Mouse (Mus musculus): Measurements from ENCODE around the gene Amigo2. TPM values are rescaled to one million over a fixed set of nuclear protein-coding genes. Genes with fewer than 3 reads are reported as not detected.
"Not testable (repeated sequence)": the region's sequence is repeated elsewhere in the genome, so short reads cannot be mapped to it uniquely, and the experiment has no call there.

The Amigo2 gene
- polyA plus RNA-seq, 1 experiment from 2014 or later = 2.5 TPM

- no peak for DNase-seq (ENCODE audit: extremely low spot score, low spot score)
- H3K9me3 ChIP-seq = no peaks in the 10 kb centered on the region
- no peaks in the 10 kb centered on the region for H3K36me3 ChIP-seq (replicated peaks)
- H3K27me3 ChIP-seq (ENCODE audit: poor library complexity, severe bottlenecking) = no peaks in the 10 kb centered on the region
- no peaks in the 10 kb centered on the region for H3K4me1 ChIP-seq
- 53% methylated on average over 9 of the region's 9 CpGs for WGBS
- no peak overlapping the region for H3K27ac ChIP-seq
- H3K4me3 ChIP-seq = no peak overlapping the region
Measured at GRCm38 (mm10) chr15:97236943-97237342, 10.1 kb downstream of the Amigo2 start.

GRCm38 (mm10) chr15:97235183-97235582, 11.9 kb downstream of the Amigo2 start:
- Histone ChIP-seq H3K9me3 (peaks cover 8% of the 10 kb centered on the region; the same call in 1 of the 2 replicates), H3K4me3 (no peak overlapping the region), H3K36me3 (replicated peaks) (no peaks in the 10 kb centered on the region), H3K4me1 (no peaks in the 10 kb centered on the region), H3K27me3 (ENCODE audit: poor library complexity, severe bottlenecking) (no peaks in the 10 kb centered on the region), H3K27ac (no peak overlapping the region)
- DNase-seq (ENCODE audit: extremely low spot score, low spot score) = peak; percentile 41
- 36% methylated on average over 7 of the region's 7 CpGs for WGBS

GRCm38 (mm10) chr15:97234076-97234475, 13.0 kb downstream of the Amigo2 start:
- no peak overlapping the region for H3K4me3 ChIP-seq
- no peak overlapping the region for H3K27ac ChIP-seq
- no peak for DNase-seq (ENCODE audit: extremely low spot score, low spot score)
- H3K4me1 ChIP-seq = no peaks in the 10 kb centered on the region
- 94% methylated on average over 6 of the region's 6 CpGs for WGBS
- no peaks in the 10 kb centered on the region for H3K27me3 ChIP-seq (ENCODE audit: poor library complexity, severe bottlenecking)
- H3K9me3 ChIP-seq = peaks cover 8% of the 10 kb centered on the region; the same call in 1 of the 2 replicates
- H3K36me3 ChIP-seq (replicated peaks) = no peaks in the 10 kb centered on the region

GRCm38 (mm10) chr15:97229494-97230077, 17.5 kb downstream of the Amigo2 start:
- H3K4me3 ChIP-seq = no peak overlapping the region
- peaks cover 8% of the 10 kb centered on the region; the same call in 1 of the 2 replicates for H3K9me3 ChIP-seq
- no peak overlapping the region for H3K27ac ChIP-seq
- WGBS = 89% methylated on average over 11 of the region's 11 CpGs
- H3K4me1 ChIP-seq = no peaks in the 10 kb centered on the region
- no peaks in the 10 kb centered on the region for H3K27me3 ChIP-seq (ENCODE audit: poor library complexity, severe bottlenecking)
- no peaks in the 10 kb centered on the region for H3K36me3 ChIP-seq (replicated peaks)
- no peak for DNase-seq (ENCODE audit: extremely low spot score, low spot score)

GRCm38 (mm10) chr15:97224003-97224402, 23.1 kb downstream of the Amigo2 start:
- WGBS = 83% methylated on average over 8 of the region's 8 CpGs
- Histone ChIP-seq H3K4me1 (no peaks in the 10 kb centered on the region), H3K9me3 (peaks cover 5% of the 10 kb centered on the region; the same call in 1 of the 2 replicates), H3K4me3 (no peak overlapping the region), H3K27me3 (ENCODE audit: poor library complexity, severe bottlenecking) (no peaks in the 10 kb centered on the region), H3K27ac (no peak overlapping the region), H3K36me3 (replicated peaks) (no peaks in the 10 kb centered on the region)
- no peak for DNase-seq (ENCODE audit: extremely low spot score, low spot score)

GRCm38 (mm10) chr15:97223431-97223830, 23.7 kb downstream of the Amigo2 start:
- Histone ChIP-seq H3K27me3 (ENCODE audit: poor library complexity, severe bottlenecking) (no peaks in the 10 kb centered on the region), H3K4me3 (no peak overlapping the region), H3K36me3 (replicated peaks) (no peaks in the 10 kb centered on the region), H3K27ac (no peak overlapping the region), H3K9me3 (peaks cover 5% of the 10 kb centered on the region; the same call in 1 of the 2 replicates), H3K4me1 (no peaks in the 10 kb centered on the region)
- 86% methylated on average over 10 of the region's 10 CpGs for WGBS
- DNase-seq (ENCODE audit: extremely low spot score, low spot score) = no peak

GRCm38 (mm10) chr15:97216843-97217242, 30.2 kb downstream of the Amigo2 start:
- DNase-seq (ENCODE audit: extremely low spot score, low spot score) = no peak
- H3K4me3 ChIP-seq = no peak overlapping the region
- H3K9me3 ChIP-seq = no peaks in the 10 kb centered on the region
- no peaks in the 10 kb centered on the region for H3K27me3 ChIP-seq (ENCODE audit: poor library complexity, severe bottlenecking)
- H3K36me3 ChIP-seq (replicated peaks) = no peaks in the 10 kb centered on the region
- no peaks in the 10 kb centered on the region for H3K4me1 ChIP-seq
- H3K27ac ChIP-seq = no peak overlapping the region
- WGBS = 93% methylated on average over 5 of the region's 5 CpGs

GRCm38 (mm10) chr15:97212501-97213477, 34.3 kb downstream of the Amigo2 start:
- Histone ChIP-seq H3K27ac (no peak overlapping the region), H3K27me3 (ENCODE audit: poor library complexity, severe bottlenecking) (no peaks in the 10 kb centered on the region), H3K4me3 (no peak overlapping the region), H3K9me3 (no peaks in the 10 kb centered on the region), H3K4me1 (no peaks in the 10 kb centered on the region), H3K36me3 (replicated peaks) (no peaks in the 10 kb centered on the region)
- 85% methylated on average over 17 of the region's 17 CpGs for whole genome bisulfite sequencing
- DNase-seq (ENCODE audit: extremely low spot score, low spot score) = no peak

- H3K36me3 ChIP-seq (replicated peaks); H3K27me3 ChIP-seq (ENCODE audit: poor library complexity, severe bottlenecking); H3K27ac ChIP-seq; H3K4me3 ChIP-seq; H3K4me1 ChIP-seq; H3K9me3 ChIP-seq; DNase-seq (ENCODE audit: extremely low spot score, low spot score): not testable (repeated sequence)
- 86% methylated on average over 3 of the region's 3 CpGs for WGBS
Measured at GRCm38 (mm10) chr15:97209754-97210153, 37.3 kb downstream of the Amigo2 start.

GRCm38 (mm10) chr15:97206506-97206905, 40.6 kb downstream of the Amigo2 start:
- Histone ChIP-seq H3K36me3 (replicated peaks) (no peaks in the 10 kb centered on the region), H3K27ac (no peak overlapping the region), H3K9me3 (no peaks in the 10 kb centered on the region), H3K4me3 (no peak overlapping the region), H3K27me3 (ENCODE audit: poor library complexity, severe bottlenecking) (no peaks in the 10 kb centered on the region), H3K4me1 (no peaks in the 10 kb centered on the region)
- no peak for DNase-seq (ENCODE audit: extremely low spot score, low spot score)
- WGBS = 92% methylated on average over 8 of the region's 8 CpGs

GRCm38 (mm10) chr15:97205776-97206175, 41.3 kb downstream of the Amigo2 start:
- 91% methylated on average over 10 of the region's 10 CpGs for WGBS

GRCm38 (mm10) chr15:97204889-97205288, 42.2 kb downstream of the Amigo2 start:
- WGBS = 85% methylated on average over 3 of the region's 3 CpGs
- no peaks in the 10 kb centered on the region for H3K9me3 ChIP-seq

More at GRCm38 (mm10) chr15:97205776-97206175, 41.3 kb downstream of the Amigo2 start:
- DNase-seq (ENCODE audit: extremely low spot score, low spot score) = no peak
- Histone ChIP-seq H3K36me3 (replicated peaks) (no peaks in the 10 kb centered on the region), H3K4me1 (no peaks in the 10 kb centered on the region), H3K27ac (no peak overlapping the region), H3K9me3 (no peaks in the 10 kb centered on the region), H3K4me3 (no peak overlapping the region), H3K27me3 (ENCODE audit: poor library complexity, severe bottlenecking) (no peaks in the 10 kb centered on the region)

GRCm38 (mm10) chr15:97196644-97197043, 50.4 kb downstream of the Amigo2 start:
- DNase-seq (ENCODE audit: extremely low spot score, low spot score) = no peak
- Histone ChIP-seq H3K4me3 (no peak overlapping the region), H3K27ac (no peak overlapping the region), H3K36me3 (replicated peaks) (no peaks in the 10 kb centered on the region), H3K9me3 (no peaks in the 10 kb centered on the region), H3K27me3 (ENCODE audit: poor library complexity, severe bottlenecking) (no peaks in the 10 kb centered on the region), H3K4me1 (no peaks in the 10 kb centered on the region)
- WGBS = 81% methylated on average over 7 of the region's 7 CpGs

More at GRCm38 (mm10) chr15:97204889-97205288, 42.2 kb downstream of the Amigo2 start:
- H3K4me1 ChIP-seq = no peaks in the 10 kb centered on the region
- H3K4me3 ChIP-seq = no peak overlapping the region
- H3K27ac ChIP-seq = no peak overlapping the region
- H3K36me3 ChIP-seq (replicated peaks) = no peaks in the 10 kb centered on the region
- no peaks in the 10 kb centered on the region for H3K27me3 ChIP-seq (ENCODE audit: poor library complexity, severe bottlenecking)
- DNase-seq (ENCODE audit: extremely low spot score, low spot score) = no peak
